Mouse (Mus musculus): ENCODE measurements around the gene Aldoc. TPM values are rescaled to one million over a fixed set of nuclear protein-coding genes. Genes with fewer than 3 reads are reported as not detected.
A peak's percentile ranks its signal among the peaks of the same experiment; 100 is the strongest.

Gene Aldoc
- total RNA-seq, 2 experiments from 2014 or later: 1.9 to 2.0 TPM

- no peak for DNase-seq
Measured at GRCm38 (mm10) chr11:78360789-78361131, 38.0 kb downstream of the Aldoc start.

- no peak for DNase-seq
Measured at GRCm38 (mm10) chr11:78363309-78364007, 40.7 kb downstream of the Aldoc start.

- no peak for DNase-seq
Measured at GRCm38 (mm10) chr11:78364103-78364502, 41.3 kb downstream of the Aldoc start.

- no peak for DNase-seq
Measured at GRCm38 (mm10) chr11:78367456-78368225, 44.9 kb downstream of the Aldoc start.

GRCm38 (mm10) chr11:78370389-78370788, 47.6 kb downstream of the Aldoc start:
- DNase-seq: no peak

- DNase-seq: no peak
Measured at GRCm38 (mm10) chr11:78371711-78372110, 48.9 kb downstream of the Aldoc start.

- DNase-seq: no peak
Measured at GRCm38 (mm10) chr11:78372166-78372565, 49.4 kb downstream of the Aldoc start.

GRCm38 (mm10) chr11:78372610-78373009, 49.8 kb downstream of the Aldoc start:
- DNase-seq: peak; percentile 54

- no peak for DNase-seq
Measured at GRCm38 (mm10) chr11:78374147-78374546, 51.4 kb downstream of the Aldoc start.

Other genes starting within 250 kb of the Aldoc start
- 10 to 100 TPM; 17.8 to 21.6 TPM for gene Eral1, start 242.6 kb upstream of the Aldoc start, total RNA-seq (2021)
- gene Fam222b, start 228.3 kb upstream of the Aldoc start, total RNA-seq (2021): 1 to 10 TPM; 7.8 to 9.8 TPM
- gene Traf4, start 157.4 kb upstream of the Aldoc start, total RNA-seq (2021): 10 to 100 TPM; 15.7 to 22.6 TPM
- gene Nek8, start 146.3 kb upstream of the Aldoc start, total RNA-seq (2021): 1 to 10 TPM; 3.1 to 3.7 TPM
- gene Tlcd1, start 146.3 kb upstream of the Aldoc start, total RNA-seq (2021): 10 to 100 TPM in 1 of 2 experiments, 1 to 10 TPM in 1; 7.4 to 11.9 TPM
- gene Rpl23a, start 139.4 kb upstream of the Aldoc start, total RNA-seq (2021): 1,000 to 10,000 TPM; 1,328 to 1,362 TPM
- 10 to 100 TPM; 21.7 to 25.4 TPM for gene Rab34, start 134.5 kb upstream of the Aldoc start, total RNA-seq (2021)
- gene Proca1, start 129.6 kb upstream of the Aldoc start, total RNA-seq (2021): 1 to 10 TPM; 1.1 to 1.2 TPM
- gene Sdf2, start 77.2 kb upstream of the Aldoc start, total RNA-seq (2021): 10 to 100 TPM; 47.5 to 48.2 TPM
- 10 to 100 TPM; 30.3 to 35.3 TPM for gene Supt6, start 77.0 kb upstream of the Aldoc start, total RNA-seq (2021)
- 100 to 1,000 TPM; 136 to 138 TPM for gene 2610507B11Rik, start 61.2 kb upstream of the Aldoc start, total RNA-seq (2021)
- under 1 TPM; 0.36 to 0.59 TPM for gene BC030499, start 32.1 kb upstream of the Aldoc start, total RNA-seq (2021)
- 10 to 100 TPM in 1 of 2 experiments, 1 to 10 TPM in 1; 7.1 to 11.3 TPM for gene Spag5, start 21.4 kb upstream of the Aldoc start, total RNA-seq (2021)
- 10 to 100 TPM; 24.9 to 25.5 TPM for gene Pigs, start 5.4 kb downstream of the Aldoc start, total RNA-seq (2021)
- gene Unc119, start 20.5 kb downstream of the Aldoc start, total RNA-seq (2021): 10 to 100 TPM; 26.2 to 28.4 TPM
- gene Foxn1, start 63.6 kb downstream of the Aldoc start, total RNA-seq (2021): not detected
- not detected for gene Slc13a2, start 99.2 kb downstream of the Aldoc start, total RNA-seq (2021)
- 1 to 10 TPM; 1.6 to 2.8 TPM for gene Slc46a1, start 142.7 kb downstream of the Aldoc start, total RNA-seq (2021)
- 1 to 10 TPM; 1.2 to 1.7 TPM for gene Sarm1, start 174.8 kb downstream of the Aldoc start, total RNA-seq (2021)
- gene Vtn, start 176.1 kb downstream of the Aldoc start, total RNA-seq (2021): 10 to 100 TPM; 29.8 to 39.0 TPM
- not detected for gene Sebox, start 180.5 kb downstream of the Aldoc start, total RNA-seq (2021)
- 10 to 100 TPM; 14.2 to 16.3 TPM for gene Tmem199, start 189.2 kb downstream of the Aldoc start, total RNA-seq (2021)
- gene Poldip2, start 189.2 kb downstream of the Aldoc start, total RNA-seq (2021): 100 to 1,000 TPM in 1 of 2 experiments, 10 to 100 TPM in 1; 99.9 to 109 TPM
- gene Tnfaip1, start 213.4 kb downstream of the Aldoc start, total RNA-seq (2021): 10 to 100 TPM; 39.3 to 42.6 TPM
- 10 to 100 TPM; 28.0 to 39.1 TPM for gene Ift20, start 213.4 kb downstream of the Aldoc start, total RNA-seq (2021)
- gene Tmem97, start 227.8 kb downstream of the Aldoc start, total RNA-seq (2021): 10 to 100 TPM; 11.9 to 13.9 TPM

Data from gastrocnemius, postnatal 10 days (tissue).